Mouse (Mus musculus) heart, embryonic 13.5 days (tissue): Measurements from ENCODE around the gene Rps6kc1. TPM values are rescaled to one million over a fixed set of nuclear protein-coding genes. Genes with fewer than 3 reads are reported as not detected.

ENCODE experiments used
- ATAC-seq: fragments of 200-750 bp; cut with Nextera tagmentation; 2 replicates; pipeline ENCODE4 v1.8.0; 2017; ENCODE audit warnings: moderate TSS enrichment; ENCODE audit not compliant: insufficient number of reproducible peaks, low FRiP score, low TSS enrichment; ENCODE audit errors: extremely low read depth
- H3K27ac ChIP-seq: fragments of 300-500 bp; sonication (generic); replicated peaks from 2 replicates; pipeline ENCODE4 v1.5.1; 2015; ENCODE audit warnings: moderate library complexity, mild to moderate bottlenecking, inconsistent platforms
- H3K27me3 ChIP-seq: fragments of 300-500 bp; sonication (generic); replicated peaks from 2 replicates; pipeline ENCODE4 v1.6.1; 2015; ENCODE audit warnings: mild to moderate bottlenecking, inconsistent platforms
- H3K36me3 ChIP-seq: fragments of 300-500 bp; sonication (generic); 2 replicates; pipeline ENCODE4 v1.6.1; 2015; ENCODE audit warnings: mild to moderate bottlenecking, inconsistent platforms
- H3K4me1 ChIP-seq: fragments of 300-500 bp; sonication (generic); 2 replicates; pipeline ENCODE4 v1.6.1; 2015; ENCODE audit warnings: inconsistent platforms
- H3K4me2 ChIP-seq: fragments of 300-500 bp; sonication (generic); 2 replicates; pipeline ENCODE4 v1.6.1; 2015; ENCODE audit warnings: inconsistent platforms, mild to moderate bottlenecking, moderate library complexity
- H3K4me3 ChIP-seq: fragments of 300-500 bp; sonication (generic); 2 replicates; pipeline ENCODE4 v1.5.1; 2015; ENCODE audit warnings: moderate library complexity, mild to moderate bottlenecking, inconsistent platforms
- H3K9ac ChIP-seq: fragments of 300-500 bp; sonication (generic); 2 replicates; pipeline ENCODE4 v1.6.1; 2015; ENCODE audit warnings: inconsistent platforms, mild to moderate bottlenecking, moderate library complexity
- H3K9me3 ChIP-seq: fragments of 300-500 bp; sonication (generic); 2 replicates; pipeline ENCODE4 v1.6.1; 2016; ENCODE audit warnings: inconsistent platforms
- WGBS: fragments of 180-500 bp; shearing (Covaris S2); methylation state at CpG from one replicate; pipeline ENCODE4 v1.1.7; 2015; ENCODE audit warnings: mixed read lengths; 5-methylcytosine and 5-hydroxymethylcytosine counted together
- polyA plus RNA-seq: library from polyadenylated mRNA; unstranded; fragments of >200 nt; fragmentation: Nextera tagmentation; extraction: Ambion mirVana; gene quantifications from 2 replicates; pipeline ENCODE4 v1.2.1, GENCODE M21; 2015

Rps6kc1 gene
- polyA plus RNA-seq, 1 experiment from 2014 or later, result 8.3 TPM

GRCm38 (mm10) chr1:190868790-190869189, 42.8 kb downstream of the Rps6kc1 start:
- Histone ChIP-seq H3K27me3 (no peaks in the 10 kb centered on the region), H3K9ac (no peak overlapping the region)
- WGBS, result 79% methylated on average over 3 of the region's 3 CpGs

GRCm38 (mm10) chr1:190861626-190862025, 49.9 kb downstream of the Rps6kc1 start:
- no peak overlapping the region for H3K9ac ChIP-seq
- H3K4me1 ChIP-seq, result peaks cover 16% of the 10 kb centered on the region; the same call in 1 of the 2 replicates
- WGBS, result 62% methylated on average over 5 of the region's 5 CpGs
- no peak overlapping the region for H3K4me2 ChIP-seq
- H3K9me3 ChIP-seq, result no peaks in the 10 kb centered on the region
- H3K36me3 ChIP-seq, result peaks cover 15% of the 10 kb centered on the region; the same call in 1 of the 2 replicates
- ATAC-seq, result no peak
- H3K27ac ChIP-seq, result peak overlapping the region; percentile 29; the same call in 1 of the 2 replicates
- H3K4me3 ChIP-seq, result no peak overlapping the region
- H3K27me3 ChIP-seq, result no peaks in the 10 kb centered on the region

More at GRCm38 (mm10) chr1:190868790-190869189, 42.8 kb downstream of the Rps6kc1 start:
- H3K27ac ChIP-seq, result no peak overlapping the region
- no peaks in the 10 kb centered on the region for H3K4me1 ChIP-seq
- peaks cover 46% of the 10 kb centered on the region for H3K36me3 ChIP-seq
- H3K4me3 ChIP-seq, result no peak overlapping the region
- no peaks in the 10 kb centered on the region for H3K9me3 ChIP-seq
- ATAC-seq, result no peak
- no peak overlapping the region for H3K4me2 ChIP-seq

DNA sequence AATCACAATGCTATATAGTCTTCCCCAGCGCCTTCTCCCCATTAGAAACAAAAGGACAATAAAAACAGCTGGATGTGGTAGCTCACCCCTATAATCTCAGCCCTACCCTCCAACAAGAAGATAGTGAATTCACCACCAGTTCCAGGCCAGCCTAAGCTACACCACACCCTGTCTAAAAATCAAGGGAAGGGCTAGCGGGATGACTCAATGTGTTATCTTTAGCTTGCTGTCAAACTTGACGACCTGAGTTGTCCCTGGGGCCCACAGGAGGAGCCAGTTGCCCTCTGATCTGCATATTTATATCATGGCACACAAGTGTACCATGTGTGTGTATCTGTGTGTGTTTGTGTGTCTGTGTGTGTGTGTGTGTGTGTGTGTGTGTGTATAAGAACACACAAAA, 57.1 kb downstream of the Rps6kc1 start:
- Histone ChIP-seq H3K4me3 (no peak overlapping the region), H3K9me3 (no peaks in the 10 kb centered on the region), H3K4me1 (peaks cover 10% of the 10 kb centered on the region), H3K27ac (no peak overlapping the region), H3K36me3 (peaks cover 12% of the 10 kb centered on the region; the same call in 1 of the 2 replicates), H3K4me2 (no peak overlapping the region), H3K27me3 (no peaks in the 10 kb centered on the region), H3K9ac (no peak overlapping the region)
- ATAC-seq, result no peak
- 37% methylated on average over 3 of the region's 3 CpGs for WGBS

GRCm38 (mm10) chr1:190849162-190849865, 62.3 kb downstream of the Rps6kc1 start:
- no peak for ATAC-seq
- H3K9ac ChIP-seq, result no peak overlapping the region
- 80% methylated on average over 11 of the region's 11 CpGs for WGBS
- H3K36me3 ChIP-seq, result 0 out of 2 replicates have a peak, but pooled peaks cover 2% of the 10 kb centered on the region
- no peak overlapping the region for H3K4me3 ChIP-seq
- H3K4me2 ChIP-seq, result no peak overlapping the region
- H3K9me3 ChIP-seq, result no peaks in the 10 kb centered on the region
- H3K27me3 ChIP-seq, result no peaks in the 10 kb centered on the region
- H3K4me1 ChIP-seq, result peaks cover 21% of the 10 kb centered on the region
- no peak overlapping the region for H3K27ac ChIP-seq

DNA sequence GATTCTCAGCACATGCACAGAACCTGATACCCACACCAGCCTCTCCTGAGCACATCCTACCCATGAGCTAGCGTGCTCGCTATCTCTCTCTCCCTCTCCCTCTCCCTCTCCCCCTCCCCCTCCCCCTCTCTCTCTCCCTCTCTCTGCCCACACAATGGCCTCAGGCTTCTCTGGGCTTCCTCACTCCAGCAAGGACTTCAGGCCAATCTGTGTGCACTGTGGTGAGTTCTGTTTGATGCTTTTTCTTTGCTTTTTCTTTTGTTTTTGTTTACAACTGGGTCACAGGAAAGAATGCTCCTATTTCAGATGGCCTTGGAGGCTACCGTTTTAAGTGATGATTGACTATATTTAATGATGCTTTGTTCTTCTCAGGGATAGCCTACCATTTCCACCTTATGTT, 62.9 kb downstream of the Rps6kc1 start:
- WGBS, result 58% methylated on average over 3 of the region's 3 CpGs
- H3K36me3 ChIP-seq, result peaks cover 8% of the 10 kb centered on the region
- ATAC-seq, result no peak

DNA sequence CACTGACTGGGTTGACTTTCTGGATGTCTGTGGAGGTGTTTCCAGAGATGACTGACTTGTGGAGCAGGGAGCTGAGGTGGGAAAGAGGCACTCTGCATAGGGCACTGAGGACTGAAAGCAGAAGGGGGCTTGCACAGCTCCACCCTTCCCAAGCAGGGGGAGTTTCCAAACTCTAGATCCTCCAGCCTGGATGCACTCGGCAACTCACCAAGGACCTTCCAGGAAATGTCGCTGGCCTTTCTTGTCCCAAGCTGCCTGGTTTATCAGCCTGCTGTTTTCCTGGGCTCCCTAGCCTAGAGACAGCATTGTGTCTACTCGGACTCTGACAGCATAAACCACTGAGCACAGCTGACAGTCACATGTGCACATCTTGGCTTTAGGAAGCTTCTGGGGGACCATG, 64.6 kb downstream of the Rps6kc1 start:
- no peaks in the 10 kb centered on the region for H3K9me3 ChIP-seq
- H3K4me2 ChIP-seq, result no peak overlapping the region
- 46% methylated on average over 3 of the region's 3 CpGs for WGBS
- no peaks in the 10 kb centered on the region for H3K27me3 ChIP-seq
- peaks cover 20% of the 10 kb centered on the region for H3K36me3 ChIP-seq
- ATAC-seq, result no peak
- no peak overlapping the region for H3K4me3 ChIP-seq
- no peak overlapping the region for H3K27ac ChIP-seq
- H3K9ac ChIP-seq, result no peak overlapping the region
- H3K4me1 ChIP-seq, result peaks cover 17% of the 10 kb centered on the region

More for the DNA sequence above, 62.9 kb downstream of the Rps6kc1 start:
- Histone ChIP-seq H3K27me3 (no peaks in the 10 kb centered on the region), H3K9ac (no peak overlapping the region), H3K4me3 (no peak overlapping the region), H3K4me2 (no peak overlapping the region), H3K9me3 (no peaks in the 10 kb centered on the region), H3K4me1 (peaks cover 17% of the 10 kb centered on the region), H3K27ac (no peak overlapping the region)

GRCm38 (mm10) chr1:190846074-190846730, 65.4 kb downstream of the Rps6kc1 start:
- no peak overlapping the region for H3K4me2 ChIP-seq
- 76% methylated on average over 11 of the region's 11 CpGs for WGBS

GRCm38 (mm10) chr1:190845419-190845818, 66.2 kb downstream of the Rps6kc1 start:
- no peak for ATAC-seq
- Histone ChIP-seq H3K9ac (no peak overlapping the region), H3K4me2 (no peak overlapping the region), H3K4me1 (peaks cover 17% of the 10 kb centered on the region), H3K27ac (no peak overlapping the region), H3K36me3 (peaks cover 24% of the 10 kb centered on the region), H3K9me3 (no peaks in the 10 kb centered on the region), H3K4me3 (no peak overlapping the region), H3K27me3 (no peaks in the 10 kb centered on the region)
- 70% methylated on average over 4 of the region's 4 CpGs for WGBS

More at GRCm38 (mm10) chr1:190846074-190846730, 65.4 kb downstream of the Rps6kc1 start:
- H3K27me3 ChIP-seq, result no peaks in the 10 kb centered on the region
- no peak overlapping the region for H3K4me3 ChIP-seq
- no peaks in the 10 kb centered on the region for H3K9me3 ChIP-seq
- H3K9ac ChIP-seq, result no peak overlapping the region
- no peak for ATAC-seq
- peaks cover 17% of the 10 kb centered on the region for H3K4me1 ChIP-seq
- H3K36me3 ChIP-seq, result peaks cover 22% of the 10 kb centered on the region
- H3K27ac ChIP-seq, result no peak overlapping the region

- H3K27ac ChIP-seq, result no peak overlapping the region
- H3K36me3 ChIP-seq, result peaks cover 31% of the 10 kb centered on the region
- no peak overlapping the region for H3K4me2 ChIP-seq
- H3K9me3 ChIP-seq, result no peaks in the 10 kb centered on the region
- 86% methylated on average over 11 of the region's 11 CpGs for WGBS
- H3K4me3 ChIP-seq, result no peak overlapping the region
- H3K4me1 ChIP-seq, result peaks cover 17% of the 10 kb centered on the region
- H3K27me3 ChIP-seq, result no peaks in the 10 kb centered on the region
- no peak for ATAC-seq
- no peak overlapping the region for H3K9ac ChIP-seq
Observed at GRCm38 (mm10) chr1:190844356-190844755, 67.2 kb downstream of the Rps6kc1 start.

GRCm38 (mm10) chr1:190836046-190836445, 75.5 kb downstream of the Rps6kc1 start:
- no peak overlapping the region for H3K4me3 ChIP-seq
- ATAC-seq, result no peak
- no peak overlapping the region for H3K9ac ChIP-seq
- H3K27me3 ChIP-seq, result no peaks in the 10 kb centered on the region
- H3K4me2 ChIP-seq, result no peak overlapping the region
- peaks cover 8% of the 10 kb centered on the region; the same call in 1 of the 2 replicates for H3K4me1 ChIP-seq
- peaks cover 16% of the 10 kb centered on the region for H3K36me3 ChIP-seq
- no peak overlapping the region for H3K27ac ChIP-seq
- H3K9me3 ChIP-seq, result no peaks in the 10 kb centered on the region
- 74% methylated on average over 2 of the region's 2 CpGs for WGBS

DNA sequence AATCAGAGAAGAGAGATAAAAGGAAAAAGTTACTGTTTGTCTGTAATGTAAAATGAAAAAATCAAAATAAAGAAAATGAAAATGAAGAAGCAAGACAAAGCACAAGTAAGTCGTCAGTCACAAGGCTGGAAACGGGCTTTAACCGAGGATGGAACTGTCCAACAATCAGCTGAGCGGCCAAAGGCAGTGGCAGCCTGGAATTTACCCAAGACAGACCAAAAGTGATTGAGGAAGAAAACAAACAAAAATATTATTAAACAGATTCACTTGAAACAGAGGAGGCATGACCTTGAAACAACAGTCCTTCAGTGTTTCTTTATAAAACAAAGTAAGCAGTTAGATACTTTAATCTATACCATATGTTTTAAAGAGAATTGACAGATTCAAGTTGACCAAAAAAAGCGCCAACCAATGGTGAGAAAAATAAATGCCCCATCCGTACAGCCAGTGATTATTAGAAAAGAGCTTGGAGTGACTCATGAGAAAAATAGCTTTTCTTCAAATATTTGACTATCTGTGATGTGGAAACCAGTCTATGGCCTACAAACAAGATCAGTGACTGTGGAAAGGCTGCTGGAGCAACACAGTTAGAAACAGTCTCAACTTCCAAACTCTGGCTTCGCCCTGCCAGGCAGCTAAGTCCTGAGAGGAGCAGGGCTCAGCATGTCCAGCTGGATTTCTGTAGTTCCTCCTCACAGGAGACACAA, 77.2 kb downstream of the Rps6kc1 start:
- WGBS, result 63% methylated on average over 7 of the region's 7 CpGs

More for the DNA sequence above, 77.2 kb downstream of the Rps6kc1 start:
- Histone ChIP-seq H3K27ac (no peak overlapping the region), H3K4me1 (peaks cover 8% of the 10 kb centered on the region; the same call in 1 of the 2 replicates), H3K4me2 (no peak overlapping the region), H3K27me3 (no peaks in the 10 kb centered on the region), H3K4me3 (no peak overlapping the region), H3K9ac (no peak overlapping the region), H3K9me3 (no peaks in the 10 kb centered on the region), H3K36me3 (peaks cover 7% of the 10 kb centered on the region; the same call in 1 of the 2 replicates)
- no peak for ATAC-seq
